Mouse (Mus musculus) forebrain, embryonic 14.5 days (tissue): ENCODE results near the gene D630003M21Rik. TPM values are rescaled to one million over a fixed set of nuclear protein-coding genes. Genes with fewer than 3 reads are reported as not detected.

ENCODE experiments used
- ATAC-seq: fragments of 200-750 bp; cut with Nextera tagmentation; 2 replicates; pipeline ENCODE4 v1.8.0; 2017; ENCODE audit warnings: mild to moderate bottlenecking, moderate library complexity
- DNase-seq: peaks from one replicate; pipeline ENCODE4 v3.0.0-alpha.2; 2015; ENCODE audit warnings: low spot score
- H3K27ac ChIP-seq: fragments of 300-500 bp; sonication (generic); 2 replicates; pipeline ENCODE4 v1.5.1; 2014; ENCODE audit warnings: low read depth, mild to moderate bottlenecking, control low read depth, low read length, moderate library complexity
- H3K27me3 ChIP-seq: fragments of 300-500 bp; sonication (generic); replicated peaks from 2 replicates; pipeline ENCODE4 v1.6.1; 2014; ENCODE audit warnings: low read length, control low read depth, mixed read lengths; ENCODE audit not compliant: control insufficient read depth, insufficient read depth
- H3K36me3 ChIP-seq: fragments of 300-500 bp; sonication (generic); 2 replicates; pipeline ENCODE4 v1.6.1; 2014; ENCODE audit warnings: low read length, control low read depth; ENCODE audit not compliant: control insufficient read depth, insufficient read depth
- H3K4me1 ChIP-seq: fragments of 300-500 bp; sonication (generic); 2 replicates; pipeline ENCODE4 v1.6.1; 2014; ENCODE audit warnings: antibody characterized with exemption, low read length, control low read depth; ENCODE audit not compliant: control insufficient read depth, insufficient read depth
- H3K4me2 ChIP-seq: fragments of 300-500 bp; sonication (generic); 2 replicates; pipeline ENCODE4 v1.6.1; 2014; ENCODE audit warnings: mild to moderate bottlenecking, control low read depth, low read length
- H3K4me3 ChIP-seq: fragments of 300-500 bp; sonication (generic); 2 replicates; pipeline ENCODE4 v1.5.1; 2014; ENCODE audit warnings: low read depth, low read length, control low read depth
- H3K9ac ChIP-seq: fragments of 300-500 bp; sonication (generic); 2 replicates; pipeline ENCODE4 v1.6.1; 2014; ENCODE audit warnings: mild to moderate bottlenecking, low read length, control low read depth, moderate library complexity
- H3K9me3 ChIP-seq: fragments of 300-500 bp; sonication (generic); replicated peaks from 2 replicates; pipeline ENCODE4 v1.6.1; 2016; ENCODE audit warnings: low read length, control low read depth, mixed read lengths; ENCODE audit not compliant: control insufficient read depth
- WGBS: fragments of 180-500 bp; shearing (Covaris S2); extraction: QIAGEN DNeasy Blood & Tissue Kit; methylation state at CpG from one replicate; pipeline ENCODE4 v1.1.7; 2014; 5-methylcytosine and 5-hydroxymethylcytosine counted together
- polyA plus RNA-seq: library from polyadenylated mRNA; unstranded; fragments of >200 nt; fragmentation: Nextera tagmentation; extraction: Ambion mirVana; gene quantifications from 2 replicates; pipeline ENCODE4 v1.2.1, GENCODE M21; 2014

D630003M21Rik gene
- polyA plus RNA-seq, 1 experiment from 2014 or later = 1.5 TPM

DNA sequence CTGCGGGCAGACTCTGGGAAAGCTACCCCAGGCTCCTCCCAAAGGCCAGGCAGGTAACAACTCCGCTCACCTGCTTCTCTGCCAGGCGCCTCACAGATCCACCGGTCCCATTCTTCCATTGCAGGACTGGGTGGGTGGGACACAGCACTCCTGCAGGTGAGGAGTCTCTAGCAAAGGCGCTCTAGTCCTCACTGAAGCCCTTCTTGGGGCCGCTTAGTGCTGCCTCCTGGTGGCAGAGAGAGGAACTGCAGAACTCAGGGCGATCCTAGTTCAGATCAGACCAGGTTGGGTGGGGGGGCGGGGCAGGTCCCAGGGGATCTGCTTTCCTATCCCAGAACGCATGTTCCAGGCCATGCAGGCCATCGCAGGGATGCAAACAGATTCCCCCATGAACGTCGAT, 29.8 kb upstream of the D630003M21Rik start:
- H3K36me3 ChIP-seq = no peaks in the 10 kb centered on the region
- 14% methylated on average over 12 of the region's 12 CpGs for WGBS
- DNase-seq = peak; percentile 73

DNA sequence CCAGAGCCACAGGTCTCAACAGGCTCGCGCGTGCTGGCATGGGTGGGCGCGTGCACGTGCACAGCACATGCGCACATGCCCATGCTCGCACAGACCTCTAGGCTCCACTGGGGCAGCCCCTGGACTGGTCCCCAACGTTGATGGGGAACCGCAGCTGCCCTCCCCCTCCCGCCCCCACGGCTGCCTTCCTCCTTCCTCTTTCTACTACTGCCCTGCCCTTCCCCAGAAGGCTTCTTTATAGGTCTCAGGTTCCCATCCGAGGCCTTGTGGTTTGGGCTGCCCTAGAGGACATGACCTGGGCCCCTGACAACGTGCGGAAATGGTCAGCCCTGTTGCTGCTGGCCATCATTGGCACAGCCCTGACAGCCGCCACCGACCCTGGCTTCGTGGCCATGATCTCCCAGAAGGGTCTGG, 29.0 kb upstream of the D630003M21Rik start, which contains the start of gene Bpi:
Gene Bpi, plus strand, starts transcription at position 90 of the 414 bp plus-strand sequence.
- H3K36me3 ChIP-seq = no peaks in the 10 kb centered on the region
- 79% methylated on average over 18 of the region's 18 CpGs for WGBS
- no peak within 1 kb of the TSS for H3K4me2 ChIP-seq
- no peaks in the 10 kb centered on the region for H3K27me3 ChIP-seq
- no peak within 1 kb of the TSS for H3K4me3 ChIP-seq
- no peaks in the 10 kb centered on the region for H3K4me1 ChIP-seq
- H3K9ac ChIP-seq = no peak within 1 kb of the TSS
- no peak for DNase-seq
- H3K27ac ChIP-seq = no peak within 1 kb of the TSS
- no peak for ATAC-seq
- no peaks in the 10 kb centered on the region for H3K9me3 ChIP-seq

More for the DNA sequence above, 29.8 kb upstream of the D630003M21Rik start:
- ATAC-seq = peak; percentile 54
- H3K4me1 ChIP-seq = no peaks in the 10 kb centered on the region
- no peak overlapping the region for H3K4me3 ChIP-seq
- H3K27ac ChIP-seq = no peak overlapping the region
- no peaks in the 10 kb centered on the region for H3K27me3 ChIP-seq
- H3K9ac ChIP-seq = no peak overlapping the region
- H3K4me2 ChIP-seq = no peak overlapping the region
- H3K9me3 ChIP-seq = no peaks in the 10 kb centered on the region

DNA sequence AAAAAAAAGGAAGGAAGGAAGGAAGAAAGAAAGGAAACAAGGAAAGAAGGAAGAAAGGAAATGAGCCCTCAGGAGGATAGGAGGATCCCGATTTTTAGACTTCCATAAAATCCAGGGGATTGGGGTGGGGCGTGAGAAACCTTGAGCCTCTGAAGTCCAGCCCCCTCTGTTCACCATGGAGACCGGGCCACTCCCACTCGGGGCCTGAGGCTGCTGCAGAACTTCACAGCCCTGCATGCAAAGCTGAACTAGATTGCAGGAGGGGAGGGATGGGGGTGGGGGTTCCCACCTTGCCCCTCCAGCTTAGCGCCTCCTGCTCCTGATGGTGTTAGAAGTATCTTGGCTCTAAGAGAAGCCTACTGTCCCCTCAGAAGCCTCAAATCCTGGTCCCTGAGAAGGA, 27.9 kb upstream of the D630003M21Rik start:
- Histone ChIP-seq H3K4me3 (no peak overlapping the region), H3K4me1 (no peaks in the 10 kb centered on the region), H3K36me3 (no peaks in the 10 kb centered on the region), H3K27ac (no peak overlapping the region), H3K9me3 (no peaks in the 10 kb centered on the region), H3K4me2 (no peak overlapping the region), H3K9ac (no peak overlapping the region), H3K27me3 (no peaks in the 10 kb centered on the region)
- WGBS = 12% methylated on average over 5 of the region's 5 CpGs
- DNase-seq (no peak), ATAC-seq (no peak)

DNA sequence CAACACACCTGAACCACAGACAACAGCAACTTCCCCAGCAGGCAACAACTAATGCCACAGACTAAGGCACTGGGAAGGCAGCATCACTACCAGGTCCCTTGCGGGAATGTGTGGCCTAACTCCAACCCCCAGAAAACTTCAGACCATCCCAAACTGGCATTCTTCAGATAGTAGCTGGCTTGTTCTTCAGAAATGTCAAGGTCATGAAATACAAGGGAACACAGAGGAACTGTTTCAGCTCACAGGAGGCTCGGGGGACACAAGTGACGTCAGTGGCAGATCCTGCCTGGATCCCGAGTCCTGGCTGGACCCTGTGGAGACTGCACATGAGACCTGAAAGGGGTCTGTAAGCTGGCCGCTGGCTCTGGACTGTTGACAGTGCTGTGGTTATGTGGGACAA, 24.8 kb upstream of the D630003M21Rik start:
- Histone ChIP-seq H3K36me3 (no peaks in the 10 kb centered on the region), H3K9me3 (no peaks in the 10 kb centered on the region), H3K27me3 (no peaks in the 10 kb centered on the region), H3K4me3 (no peak overlapping the region), H3K4me2 (no peak overlapping the region), H3K4me1 (no peaks in the 10 kb centered on the region), H3K27ac (no peak overlapping the region), H3K9ac (no peak overlapping the region)
- ATAC-seq (no peak), DNase-seq (no peak)
- WGBS = 78% methylated on average over 5 of the region's 5 CpGs

DNA sequence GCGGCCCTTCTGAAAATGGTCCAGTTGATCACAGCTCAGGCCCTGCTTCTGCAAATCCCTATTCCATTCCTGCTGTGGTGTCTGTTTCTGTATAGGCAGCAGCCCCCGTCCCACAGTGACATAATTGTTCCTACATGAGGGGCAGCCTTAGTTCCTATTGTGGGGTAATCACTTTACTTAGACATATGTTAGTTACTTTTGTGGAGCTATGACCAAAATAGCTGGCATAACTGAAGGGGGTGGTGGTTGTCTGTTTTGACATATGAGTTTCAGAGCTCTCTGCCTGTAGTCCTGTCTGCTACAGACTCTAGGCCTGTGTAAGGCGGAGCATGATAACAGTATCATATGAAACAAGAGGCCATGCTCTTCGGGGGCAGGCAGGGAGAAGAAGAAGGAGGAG, 21.5 kb upstream of the D630003M21Rik start:
- Histone ChIP-seq H3K27me3 (no peaks in the 10 kb centered on the region), H3K4me3 (no peak overlapping the region), H3K4me2 (no peak overlapping the region), H3K36me3 (no peaks in the 10 kb centered on the region), H3K27ac (no peak overlapping the region), H3K9me3 (no peaks in the 10 kb centered on the region), H3K4me1 (no peaks in the 10 kb centered on the region), H3K9ac (no peak overlapping the region)
- ATAC-seq (no peak), DNase-seq (no peak)
- WGBS = 83% methylated on average over 4 of the region's 4 CpGs

DNA sequence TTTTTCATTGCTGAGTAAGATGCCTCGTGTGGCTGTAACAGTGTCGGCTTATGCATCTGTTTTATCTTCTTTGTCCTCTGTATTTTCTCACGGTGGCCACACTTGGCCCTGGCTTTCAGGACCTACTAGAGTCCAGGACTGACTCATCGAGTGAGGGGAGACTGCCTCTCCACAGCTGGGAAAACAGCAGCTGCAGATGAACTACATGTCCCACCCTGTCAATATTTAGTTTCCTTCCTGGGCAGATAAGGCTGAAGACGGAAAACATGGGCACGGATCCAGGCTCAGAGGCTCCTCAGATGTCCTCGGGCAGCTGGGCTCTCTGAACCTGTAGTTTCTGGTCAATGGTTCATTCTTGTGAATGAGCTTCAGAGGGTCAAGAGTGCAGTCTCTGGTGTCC, 19.3 kb upstream of the D630003M21Rik start:
- no peak overlapping the region for H3K4me3 ChIP-seq
- no peak overlapping the region for H3K4me2 ChIP-seq
- H3K9ac ChIP-seq = no peak overlapping the region
- DNase-seq (no peak), ATAC-seq (no peak)
- no peaks in the 10 kb centered on the region for H3K27me3 ChIP-seq
- no peaks in the 10 kb centered on the region for H3K4me1 ChIP-seq
- WGBS = 83% methylated on average over 7 of the region's 7 CpGs
- H3K36me3 ChIP-seq = no peaks in the 10 kb centered on the region
- no peak overlapping the region for H3K27ac ChIP-seq
- H3K9me3 ChIP-seq = no peaks in the 10 kb centered on the region

DNA sequence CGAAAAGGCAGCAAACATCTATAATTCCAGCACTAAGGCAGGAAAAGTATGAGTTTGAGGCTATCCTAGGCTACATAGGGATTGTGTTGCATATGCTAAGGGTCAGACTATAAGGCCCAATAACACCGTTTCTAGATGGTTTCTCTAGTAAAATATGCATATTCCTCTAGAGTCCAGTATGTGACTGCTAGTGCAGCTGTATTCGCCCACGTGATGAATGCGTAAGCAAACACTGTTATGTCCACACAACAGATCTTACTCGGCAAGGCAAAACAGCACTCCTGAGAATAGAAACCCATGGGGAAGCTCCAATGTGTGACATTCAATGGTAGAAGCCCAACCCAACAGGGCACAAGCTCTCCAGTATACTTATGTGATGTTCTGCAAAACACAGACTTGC, 18.8 kb upstream of the D630003M21Rik start:
- no peak for ATAC-seq
- H3K36me3 ChIP-seq = no peaks in the 10 kb centered on the region
- no peak overlapping the region for H3K27ac ChIP-seq
- no peak overlapping the region for H3K9ac ChIP-seq
- no peak for DNase-seq
- no peak overlapping the region for H3K4me2 ChIP-seq
- no peaks in the 10 kb centered on the region for H3K27me3 ChIP-seq
- no peaks in the 10 kb centered on the region for H3K9me3 ChIP-seq
- H3K4me1 ChIP-seq = no peaks in the 10 kb centered on the region
- 88% methylated on average over 6 of the region's 6 CpGs for WGBS
- no peak overlapping the region for H3K4me3 ChIP-seq

DNA sequence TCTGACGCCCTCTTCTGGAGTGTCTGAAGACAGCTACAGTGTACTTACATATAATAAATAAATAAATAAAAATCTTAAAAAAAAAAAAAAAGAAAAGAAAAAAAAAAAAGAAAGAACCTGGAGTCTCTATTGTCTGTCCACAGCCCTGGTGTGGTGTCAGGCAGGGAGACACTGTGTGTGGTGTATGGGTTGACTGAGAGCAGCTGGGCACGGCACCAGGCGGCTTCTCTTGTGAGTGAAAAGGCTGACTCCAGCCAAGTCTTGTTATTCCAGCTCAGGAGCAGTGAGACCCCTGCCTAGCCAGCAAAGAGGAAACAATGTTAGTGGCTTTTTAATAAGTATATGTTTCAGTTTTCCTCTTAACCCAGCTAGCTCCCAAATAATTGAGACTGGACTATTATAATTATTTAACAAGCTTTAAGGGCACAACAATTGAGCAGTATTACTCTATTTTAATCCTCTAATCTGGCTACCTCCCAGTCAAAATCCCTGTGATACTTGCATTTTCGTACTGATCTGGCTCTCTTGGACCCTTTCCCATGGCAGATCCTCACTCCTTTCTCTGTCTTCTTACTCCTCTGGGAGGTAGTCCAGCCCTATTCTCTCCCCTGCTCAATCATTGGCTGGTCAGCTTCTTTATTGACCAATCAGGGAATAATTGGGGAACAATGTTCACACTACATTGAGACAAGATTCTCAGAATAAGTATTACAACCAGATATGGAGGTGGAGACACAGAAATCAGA, 16.2 kb upstream of the D630003M21Rik start:
- Histone ChIP-seq H3K9me3 (no peaks in the 10 kb centered on the region), H3K36me3 (no peaks in the 10 kb centered on the region), H3K9ac (no peak overlapping the region), H3K4me3 (no peak overlapping the region), H3K27me3 (no peaks in the 10 kb centered on the region), H3K4me2 (no peak overlapping the region), H3K27ac (no peak overlapping the region), H3K4me1 (no peaks in the 10 kb centered on the region)
- WGBS = 48% methylated on average over 4 of the region's 4 CpGs
- peak; percentile 60; the same call in 1 of the 2 replicates for ATAC-seq
- peak; percentile 41 for DNase-seq

DNA sequence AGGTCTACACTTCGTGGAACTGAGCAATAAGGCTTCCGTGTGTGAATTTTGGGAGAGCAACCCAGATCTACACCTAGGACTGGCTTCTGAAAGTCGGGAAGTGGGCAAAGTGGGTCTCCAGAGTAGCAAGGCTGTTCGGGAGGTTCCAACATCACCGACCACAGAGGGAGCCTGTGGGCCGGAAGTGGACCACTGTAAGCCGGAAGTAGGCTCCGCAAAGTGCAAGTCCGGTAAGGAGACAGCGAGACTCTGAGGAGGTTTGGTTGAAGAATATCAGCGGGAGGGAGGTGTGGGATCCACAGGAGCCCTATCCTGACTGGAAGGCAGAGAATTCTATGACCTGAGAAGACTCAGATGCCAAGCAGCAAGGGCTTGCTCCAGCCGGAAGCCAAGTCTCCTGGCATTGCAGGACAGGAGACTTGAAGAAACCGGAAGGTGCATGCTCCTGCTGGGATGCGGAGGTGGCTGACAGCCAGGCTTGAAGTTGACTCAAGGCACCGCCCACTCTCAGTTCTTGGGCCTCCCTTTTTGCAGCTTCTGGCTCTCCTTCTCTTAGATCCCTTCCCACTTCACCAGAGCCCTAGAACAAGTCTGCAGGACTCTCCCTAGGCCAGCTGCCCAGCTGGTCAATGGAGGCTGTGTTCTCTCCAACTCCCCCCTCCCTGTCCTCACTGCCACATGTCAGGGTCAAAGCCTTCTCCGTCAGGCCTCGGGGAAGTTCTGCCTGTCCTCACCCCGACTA, 14.3 kb upstream of the D630003M21Rik start:
- H3K36me3 ChIP-seq = no peaks in the 10 kb centered on the region
- no peaks in the 10 kb centered on the region for H3K4me1 ChIP-seq
- no peaks in the 10 kb centered on the region for H3K27me3 ChIP-seq
- H3K4me3 ChIP-seq = no peak overlapping the region
- H3K4me2 ChIP-seq = no peak overlapping the region
- DNase-seq (no peak), ATAC-seq (no peak)
- 80% methylated on average over 18 of the region's 18 CpGs for WGBS
- no peak overlapping the region for H3K27ac ChIP-seq
- no peak overlapping the region for H3K9ac ChIP-seq
- H3K9me3 ChIP-seq = no peaks in the 10 kb centered on the region
